Mouse (Mus musculus) liver, adult (tissue): ENCODE measurements around the gene Pigg.

Experiments used
- GATA4 ChIP-seq: IDR thresholded peaks from 2 replicates; pipeline ENCODE4 v1.6.1; 2014; ENCODE audit warnings: mild to moderate bottlenecking, low read length; ENCODE audit not compliant: insufficient replicate concordance

Gene Pigg

GRCm38 (mm10) chr5:108378346-108378745 lies 65.9 kb downstream of the Pigg start:
- TF ChIP-seq GATA4: no peak

- TF ChIP-seq GATA4: no peak
Observed at GRCm38 (mm10) chr5:108385632-108386031, 73.2 kb downstream of the Pigg start.

DNA sequence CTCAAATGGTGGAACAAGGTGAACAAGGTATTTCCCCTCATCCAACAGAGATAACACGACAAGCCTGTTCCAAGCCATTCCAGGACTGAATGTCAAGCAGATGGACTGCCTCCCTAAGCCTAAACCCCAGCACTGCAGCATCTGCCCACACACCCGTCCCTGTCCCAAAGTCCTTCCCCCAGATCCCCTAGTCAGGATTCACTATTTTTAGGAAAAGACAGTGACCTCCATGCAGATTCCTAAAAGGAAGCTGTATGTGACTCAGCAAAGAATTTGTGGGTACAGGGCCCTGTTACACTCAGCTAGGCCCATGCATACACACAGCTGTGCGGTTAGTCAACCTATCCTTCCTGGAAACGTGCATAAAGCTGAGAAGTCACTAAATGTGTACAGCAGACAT lies 74.0 kb downstream of the Pigg start:
- no peak for TF ChIP-seq GATA4

DNA sequence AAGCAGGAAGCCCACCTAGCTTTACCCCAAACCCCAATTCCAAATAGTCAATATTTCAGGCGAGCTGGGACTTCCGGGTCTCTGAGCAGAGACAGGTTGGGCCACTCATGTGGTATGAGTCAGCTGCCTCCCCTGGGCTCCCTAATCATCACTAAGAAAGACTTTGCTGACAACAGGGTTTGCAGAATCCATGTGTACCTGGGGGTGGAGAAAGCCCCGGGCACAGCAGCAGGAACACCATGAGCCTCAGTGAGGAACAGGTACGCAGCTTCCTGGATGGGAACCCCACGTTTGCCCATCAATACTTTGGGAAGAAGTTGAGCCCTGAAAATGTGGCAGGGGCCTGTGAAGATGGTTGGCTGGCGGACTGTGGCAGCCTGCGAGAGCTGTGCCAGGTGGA lies 75.8 kb downstream of the Pigg start, which contains the start of gene Pde6b:
TSS of gene Pde6b (plus strand) at position 191 of the 400 bp plus-strand sequence.
- TF ChIP-seq GATA4: no peak

DNA sequence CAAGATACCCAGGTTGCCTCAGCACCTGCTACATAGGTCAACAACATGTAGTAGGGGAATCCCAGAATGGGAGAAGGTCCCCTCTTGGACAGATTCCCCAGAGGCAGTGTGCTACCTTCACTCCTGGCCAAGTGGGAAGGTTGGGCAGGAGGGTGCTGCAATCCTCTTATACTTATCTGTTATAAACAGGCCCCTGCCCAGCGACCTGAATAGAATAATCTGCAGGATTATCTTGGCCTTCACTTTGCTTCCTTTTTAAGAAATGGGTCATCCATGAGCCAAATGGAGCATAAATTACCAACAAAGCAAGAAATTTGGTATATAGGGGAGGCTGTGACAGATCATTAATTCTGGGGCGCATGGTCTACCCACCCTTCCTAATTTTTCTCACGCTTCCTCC lies 77.3 kb downstream of the Pigg start:
- no peak for TF ChIP-seq GATA4
